Mouse (Mus musculus): ENCODE data around the gene Pou2f1.

Gene Pou2f1

DNA sequence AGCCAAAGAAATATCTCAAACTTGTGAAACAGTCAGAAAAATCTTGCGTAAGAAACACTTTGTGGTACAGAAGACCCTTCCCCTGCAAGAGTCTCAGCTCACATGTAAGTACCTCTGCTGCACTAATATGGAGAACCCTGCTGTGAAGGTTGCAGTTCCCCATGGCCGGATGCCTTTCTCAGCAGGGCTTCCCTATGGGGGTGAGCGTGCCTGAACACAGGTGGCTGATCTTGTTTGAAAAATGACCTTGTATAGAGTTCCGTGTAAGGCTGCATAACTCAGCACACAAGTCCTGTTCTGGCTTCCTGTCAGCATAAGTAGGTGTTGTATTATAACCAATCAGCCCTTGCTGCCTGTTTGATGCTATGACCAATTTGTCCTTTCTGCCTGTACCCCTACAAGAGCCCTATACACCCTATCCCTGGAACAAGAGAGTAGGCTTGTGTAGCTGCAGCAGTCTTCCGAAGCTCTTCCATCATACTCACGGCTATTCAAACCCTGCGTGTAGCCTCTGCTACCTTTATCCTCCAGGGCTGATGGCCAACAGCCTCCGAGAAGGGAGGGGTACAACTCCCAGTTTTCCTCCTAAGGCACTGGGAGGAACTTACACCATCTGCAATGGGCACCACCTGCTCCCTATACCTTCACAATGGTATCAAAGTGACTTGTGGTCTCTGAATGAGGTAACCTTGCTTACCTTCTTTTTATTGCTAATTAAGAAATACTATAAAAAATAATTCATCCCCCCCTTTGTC, 120.2 kb downstream of the Pou2f1 start:
- no peak for DNase-seq (ENCODE audit: extremely low read depth, low read depth)

DNA sequence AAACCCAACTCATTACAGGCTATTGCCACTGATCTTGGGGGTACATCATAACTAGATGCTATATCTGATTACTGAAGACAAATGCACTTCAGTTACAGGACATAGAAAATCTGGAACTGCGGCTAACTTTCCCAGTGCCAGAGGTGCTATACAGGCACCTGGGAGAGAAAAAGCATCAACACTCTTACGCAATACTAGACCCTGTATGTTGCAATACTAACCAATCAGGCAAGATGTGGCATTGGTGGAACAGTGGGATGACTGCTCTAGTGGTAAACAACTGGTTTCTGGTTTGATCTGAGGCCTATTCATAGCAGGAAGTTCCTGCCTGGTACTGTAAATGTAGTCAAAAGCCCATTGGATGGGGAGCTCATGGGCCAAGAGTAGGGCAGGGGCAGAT, 123.7 kb downstream of the Pou2f1 start:
- DNase-seq (ENCODE audit: extremely low read depth, low read depth): no peak

- peak; percentile 72 for DNase-seq (ENCODE audit: extremely low read depth, low read depth)
Measured at GRCm38 (mm10) chr1:165875520-165876284, 126.8 kb downstream of the Pou2f1 start.

GRCm38 (mm10) chr1:165874645-165875044, 127.8 kb downstream of the Pou2f1 start:
- no peak for DNase-seq (ENCODE audit: extremely low read depth, low read depth)

- DNase-seq (ENCODE audit: extremely low read depth, low read depth): peak; percentile 50
Measured at GRCm38 (mm10) chr1:165868659-165869058, 133.8 kb downstream of the Pou2f1 start.

GRCm38 (mm10) chr1:165866630-165867280, 135.7 kb downstream of the Pou2f1 start:
- no peak for DNase-seq (ENCODE audit: extremely low read depth, low read depth)

GRCm38 (mm10) chr1:165864864-165865795, 137.3 kb downstream of the Pou2f1 start:
- DNase-seq (ENCODE audit: extremely low read depth, low read depth): no peak

- no peak for DNase-seq (ENCODE audit: extremely low read depth, low read depth)
Measured at GRCm38 (mm10) chr1:165862059-165862458, 140.4 kb downstream of the Pou2f1 start.

- no peak for DNase-seq (ENCODE audit: extremely low read depth, low read depth)
Measured at GRCm38 (mm10) chr1:165861235-165861609, 141.3 kb downstream of the Pou2f1 start.

DNA sequence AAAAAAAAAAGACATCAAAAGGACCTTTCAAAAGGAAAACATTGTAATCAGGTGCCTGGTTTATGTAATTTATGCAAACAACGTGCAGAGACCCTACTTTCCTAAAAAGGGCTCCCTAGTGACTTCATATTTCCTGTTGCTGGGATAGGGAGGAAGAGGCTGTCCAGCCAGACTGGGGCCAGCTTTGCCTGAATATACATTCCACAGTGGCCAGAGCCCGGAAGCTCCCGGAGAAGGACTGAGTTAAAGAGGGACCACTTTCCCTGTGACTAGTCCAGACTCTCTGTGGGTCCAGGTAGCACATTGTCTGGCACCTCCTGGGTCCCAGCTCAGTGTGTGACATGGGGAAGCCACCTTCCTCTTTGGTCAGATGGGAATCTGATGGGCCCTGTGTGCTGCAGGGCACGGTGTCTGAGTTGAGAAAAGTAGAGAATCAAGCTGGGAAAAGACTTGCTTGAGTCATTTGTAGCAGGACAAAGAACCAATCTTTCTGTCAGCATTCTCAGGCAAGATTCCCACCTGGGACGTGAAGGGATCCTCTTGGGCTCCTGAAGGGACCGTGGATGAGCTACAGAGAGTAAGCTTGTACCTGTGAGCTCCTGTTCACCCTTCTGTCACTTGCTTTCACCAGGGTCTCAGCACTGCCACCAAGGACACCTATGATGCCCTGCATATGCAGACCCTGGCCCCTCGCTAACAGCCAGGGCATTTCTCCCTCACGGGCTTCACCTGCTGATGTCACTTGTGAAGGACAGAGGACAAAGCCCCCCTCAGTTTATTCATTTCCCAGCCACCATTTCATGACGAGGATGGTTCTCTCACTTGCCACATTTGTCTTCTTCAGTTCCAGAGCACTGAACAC, 141.9 kb downstream of the Pou2f1 start:
- no peak for DNase-seq (ENCODE audit: extremely low read depth, low read depth)

DNA sequence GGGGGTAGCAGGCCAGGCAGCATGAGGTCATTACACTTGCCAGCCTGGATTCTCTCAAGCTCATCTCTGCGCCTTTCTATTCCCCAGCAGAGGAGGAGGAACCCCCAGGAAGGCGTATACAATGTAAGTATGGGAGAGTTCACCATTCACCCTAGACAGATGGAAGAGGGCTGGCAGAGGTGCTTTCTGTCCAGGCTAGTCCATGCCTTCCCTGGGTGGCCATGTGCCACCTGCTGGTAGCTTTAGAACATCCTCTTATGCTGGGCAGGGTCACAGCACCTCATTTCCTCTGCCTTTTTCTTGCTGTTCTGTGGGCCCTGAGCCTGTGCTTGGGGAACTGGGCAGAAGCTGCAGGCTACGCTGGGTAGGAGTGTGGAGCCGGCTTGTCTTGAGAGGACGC, 144.1 kb downstream of the Pou2f1 start:
- no peak for DNase-seq (ENCODE audit: extremely low read depth, low read depth)

DNA sequence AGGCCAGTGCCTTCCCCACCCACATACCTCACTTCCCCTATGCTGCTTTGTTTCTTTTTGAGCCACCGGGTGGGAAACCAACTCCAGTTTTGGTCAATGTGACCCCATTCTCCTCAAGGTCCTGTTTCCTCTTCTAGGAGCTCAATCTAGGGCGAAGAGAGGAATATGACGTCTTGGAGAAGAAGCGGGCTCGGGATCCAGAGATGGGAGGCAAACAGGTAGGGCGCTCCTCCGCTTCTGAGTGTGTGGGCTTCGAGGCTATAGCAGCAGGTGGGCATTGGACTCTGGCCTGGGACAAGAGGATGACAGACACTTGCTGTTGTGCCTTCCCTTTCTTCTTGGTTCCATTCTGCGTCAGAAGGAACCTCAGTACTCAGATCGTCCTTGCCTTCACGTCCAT, 145.2 kb downstream of the Pou2f1 start:
- no peak for DNase-seq (ENCODE audit: extremely low read depth, low read depth)

DNA sequence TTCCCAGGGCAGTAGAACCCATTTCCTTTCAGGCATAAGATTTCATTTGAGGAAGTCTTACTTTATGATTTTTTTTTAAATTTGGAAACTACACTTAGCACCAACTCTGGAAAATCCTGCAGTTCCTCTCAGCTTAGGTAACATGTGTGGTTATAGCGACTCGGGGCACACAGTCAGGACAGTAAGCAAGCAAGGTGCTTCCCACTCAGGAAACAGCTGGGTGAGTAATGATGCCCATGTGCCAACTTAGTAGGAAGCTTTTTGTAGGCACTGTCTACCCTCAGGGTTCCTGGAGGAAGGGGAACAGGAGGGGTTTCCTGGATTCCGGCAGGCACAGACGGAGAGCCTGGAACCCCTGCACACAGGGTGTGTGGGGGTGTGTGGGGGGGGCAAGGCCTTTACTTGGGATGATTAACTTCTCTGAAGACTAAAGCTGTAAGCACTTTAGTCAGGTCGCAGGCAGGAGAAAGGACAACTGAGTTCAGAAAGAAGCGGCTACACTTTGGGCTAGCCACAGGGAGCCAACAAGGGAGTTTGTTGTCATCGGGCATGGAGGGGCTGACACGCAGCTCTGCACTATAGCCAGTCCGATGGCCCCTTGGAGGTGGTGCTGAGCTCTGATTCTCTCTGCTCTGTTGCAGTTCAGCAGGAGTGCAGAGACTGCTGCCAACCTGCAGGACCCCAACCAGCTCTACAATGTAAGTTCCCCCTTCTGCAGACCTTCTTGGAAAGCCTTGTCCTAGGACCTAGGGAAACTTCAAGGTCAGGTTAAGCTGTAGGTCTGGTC, 146.5 kb downstream of the Pou2f1 start:
- no peak for DNase-seq (ENCODE audit: extremely low read depth, low read depth)

DNA sequence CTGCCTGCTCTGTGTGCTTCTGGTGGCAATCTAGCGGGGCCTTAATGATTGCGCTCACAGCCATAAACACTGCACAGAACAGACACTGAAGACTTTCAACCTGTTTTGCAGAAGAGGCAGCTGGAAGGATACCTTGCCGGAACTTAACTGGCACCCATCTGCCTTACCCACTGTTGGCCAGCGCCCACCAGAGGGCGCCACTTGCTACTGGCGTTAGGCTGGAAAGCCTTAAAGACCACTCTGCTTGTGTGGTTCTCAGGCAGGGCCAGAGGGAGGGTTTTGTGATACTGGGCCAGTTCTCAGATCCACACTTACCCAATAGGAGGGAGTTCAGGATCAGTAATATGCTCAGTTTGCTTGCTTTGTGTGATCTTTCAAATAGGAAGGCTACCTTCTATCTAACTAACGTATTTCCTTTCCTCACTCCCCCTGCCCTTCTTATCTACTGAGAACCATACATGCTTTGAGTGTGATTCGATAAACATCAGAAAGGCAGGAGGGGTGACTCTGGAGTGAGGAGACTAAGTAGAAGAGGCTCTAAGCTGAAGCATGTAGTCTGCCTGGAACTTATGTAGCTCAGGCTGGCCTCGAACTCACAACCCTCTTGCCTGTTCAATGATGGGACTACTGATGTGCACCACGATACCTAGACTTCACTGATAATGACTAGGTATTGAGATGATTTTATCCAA, 148.6 kb downstream of the Pou2f1 start:
- DNase-seq (ENCODE audit: extremely low read depth, low read depth): peak; percentile 67

DNA sequence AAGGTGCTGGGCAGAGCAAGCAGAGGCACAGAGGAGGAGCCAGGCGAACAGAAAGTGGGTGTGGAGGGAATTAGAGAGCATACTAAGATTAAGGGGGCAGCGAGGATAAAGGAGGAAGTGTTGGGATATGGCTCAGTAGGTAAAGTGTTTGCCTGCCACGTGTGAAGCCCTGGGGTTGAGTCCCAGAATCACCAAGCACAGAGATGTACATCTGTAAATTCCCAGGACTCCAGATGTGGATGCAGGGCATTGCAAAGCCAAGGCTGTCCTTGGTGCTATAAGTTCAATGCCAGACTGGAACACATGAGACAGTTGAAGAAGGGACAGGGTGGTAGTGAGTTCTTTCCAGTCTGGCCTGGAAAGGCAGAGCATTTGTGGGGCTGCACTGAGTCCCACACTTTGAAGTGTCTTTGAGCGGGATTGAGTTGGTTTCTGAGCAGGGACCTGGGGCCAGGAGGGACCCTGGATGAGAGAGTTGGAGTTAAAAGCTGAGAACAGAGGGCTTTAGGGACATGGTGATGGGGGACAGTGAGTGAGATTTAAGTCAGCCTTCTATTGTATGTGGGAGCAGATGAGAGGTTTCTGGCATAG, 149.3 kb downstream of the Pou2f1 start:
- DNase-seq (ENCODE audit: extremely low read depth, low read depth): no peak

DNA sequence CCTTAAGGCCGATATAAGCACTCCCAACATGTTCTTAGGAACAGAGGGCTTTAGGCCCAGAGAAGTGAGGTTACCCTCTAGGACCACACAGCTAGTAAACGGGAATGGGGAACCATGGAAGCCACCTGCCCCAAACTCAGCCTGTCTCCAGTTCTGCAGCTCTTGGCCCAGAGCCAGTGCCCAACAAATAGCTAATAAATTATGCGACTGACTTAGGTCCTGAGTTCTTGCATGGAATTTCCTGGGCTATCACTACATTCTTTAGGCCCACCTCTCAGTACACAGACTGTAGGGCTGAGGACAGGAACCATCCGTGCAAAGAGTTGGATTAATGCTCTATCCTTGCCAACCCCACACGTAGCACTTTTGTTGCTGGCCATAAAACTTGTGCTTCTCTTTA, 150.3 kb downstream of the Pou2f1 start:
- no peak for DNase-seq (ENCODE audit: extremely low read depth, low read depth)

DNA sequence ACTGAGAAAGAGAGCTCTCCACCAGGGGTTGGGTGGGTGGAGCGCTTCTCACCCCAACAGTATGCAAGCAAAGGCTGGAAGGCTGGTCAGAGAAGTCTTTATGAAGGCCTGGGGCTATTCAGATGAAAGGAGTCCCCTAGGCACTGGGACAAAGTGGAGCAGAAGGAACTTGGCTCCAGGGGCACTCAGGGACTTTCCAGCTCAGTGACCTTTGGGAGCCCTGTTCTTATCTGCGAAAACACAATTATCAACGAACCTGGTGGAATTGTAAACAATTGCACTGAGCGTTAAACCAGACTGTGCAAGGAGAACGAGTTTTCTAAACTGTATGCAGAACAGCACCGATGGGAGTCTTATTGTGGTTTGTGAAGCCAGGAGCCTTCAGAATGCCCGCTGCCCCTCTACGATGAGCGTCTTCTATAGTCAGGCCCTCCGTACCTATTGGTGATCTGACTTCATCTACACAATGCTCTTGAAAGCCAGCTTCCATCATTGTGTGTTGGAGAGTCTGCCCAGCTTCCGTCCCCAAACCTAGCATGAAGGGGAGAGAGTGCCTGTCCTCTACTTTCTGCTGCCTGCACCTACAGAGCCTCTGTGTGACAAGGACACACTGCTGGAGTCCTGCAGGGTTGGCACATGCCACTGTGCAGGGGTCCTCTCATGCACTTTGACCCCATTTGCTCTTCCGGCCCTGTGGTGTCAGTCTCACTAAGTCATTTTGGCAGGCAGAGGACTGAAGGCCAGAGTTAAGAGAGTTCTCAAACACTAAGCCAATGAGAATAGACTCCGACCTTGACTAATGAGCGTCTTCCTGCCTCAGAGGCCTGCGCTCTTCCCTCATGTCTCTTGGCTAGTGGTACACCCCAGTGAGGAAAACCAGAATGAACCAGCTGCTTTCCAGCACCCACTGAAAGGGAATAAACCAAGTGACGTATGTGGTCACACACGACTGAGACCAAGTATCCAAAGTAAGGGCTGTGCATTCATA, 152.7 kb downstream of the Pou2f1 start:
- no peak for DNase-seq (ENCODE audit: extremely low read depth, low read depth)

Measured in MEL-GATA-1-ER (cell line).